Mouse (Mus musculus) cerebellum, adult 2 months (tissue): ENCODE results near the gene Peak1. TPM values are rescaled to one million over a fixed set of nuclear protein-coding genes. Genes with fewer than 3 reads are reported as not detected.
"Not testable (repeated sequence)": the region's sequence is repeated elsewhere in the genome, so short reads cannot be mapped to it uniquely, and the experiment has no call there.

ENCODE experiments used
- DNase-seq, 2 experiments: peaks; one replicate each; pipeline ENCODE4 v3.0.0; 2021
- H3K27ac ChIP-seq: fragments of 200-500 bp; 2 replicates; pipeline ENCODE4 v1.5.1; 2012; ENCODE audit warnings: low read length, control low read depth, inconsistent platforms; ENCODE audit not compliant: insufficient read depth
- H3K27me3 ChIP-seq: fragments of 200-500 bp; 2 replicates; pipeline ENCODE4 v1.6.1; 2012; ENCODE audit warnings: inconsistent platforms, mild to moderate bottlenecking, low read length, moderate library complexity; ENCODE audit not compliant: control insufficient read depth, insufficient read depth
- H3K4me1 ChIP-seq: fragments of 200-500 bp; 2 replicates; pipeline ENCODE4 v1.6.1; 2011; ENCODE audit warnings: low read length; ENCODE audit not compliant: control insufficient read depth, insufficient read depth
- H3K4me3 ChIP-seq: fragments of 200-500 bp; replicated peaks from 2 replicates; pipeline ENCODE3; 2011; ENCODE audit warnings: mild to moderate bottlenecking, low read depth, low read length, control low read depth; ENCODE audit not compliant: insufficient read depth
- CTCF ChIP-seq: fragments of 200-500 bp; IDR thresholded peaks from 2 replicates; pipeline ENCODE4 v1.5.1; 2011; ENCODE audit warnings: low read depth, mild to moderate bottlenecking, control low read depth, low read length, moderate library complexity, borderline replicate concordance; ENCODE audit not compliant: insufficient read depth
- POLR2A ChIP-seq: fragments of 200-500 bp; IDR thresholded peaks from 2 replicates; pipeline ENCODE4 v1.6.1; 2011; ENCODE audit warnings: low read length, control low read depth, borderline replicate concordance; ENCODE audit not compliant: insufficient read depth
- WGBS: fragments of 180-500 bp; shearing (Covaris S2); methylation state at CpG from one replicate; pipeline ENCODE4 v1.1.7; 2018; 5-methylcytosine and 5-hydroxymethylcytosine counted together
- polyA plus RNA-seq: library from polyadenylated mRNA; depleted of rRNA; stranded (reverse); fragments of >200 nt; gene quantifications from 2 replicates; pipeline ENCODE4 v1.2.3, GENCODE M21; 2012

Peak1 gene
- polyA plus RNA-seq, 1 experiment = 29.8 TPM

DNA sequence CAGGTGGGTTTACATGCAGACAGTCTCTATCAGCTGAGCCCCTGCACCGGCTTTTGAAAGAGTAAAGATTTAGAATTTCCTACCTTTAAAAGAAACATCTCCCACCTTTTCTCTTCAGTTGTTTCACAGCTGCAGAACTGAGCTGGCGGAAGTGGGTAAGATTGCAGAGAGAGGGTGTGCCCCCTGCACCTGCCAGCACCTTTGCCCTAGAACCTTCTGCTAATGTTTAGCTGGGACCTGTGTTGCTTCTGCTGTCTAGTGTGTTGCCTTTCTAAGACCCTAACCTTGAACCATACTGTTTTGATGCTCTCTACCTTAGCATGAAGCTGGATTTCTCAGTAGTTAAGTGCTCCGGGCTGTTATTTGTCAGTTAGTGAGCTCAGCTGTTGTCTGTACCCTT is 38.6 kb upstream of the Peak1 start:
- Histone ChIP-seq H3K27me3 (no peaks in the 10 kb centered on the region), H3K4me1 (no peaks in the 10 kb centered on the region; the same call in 1 of the 2 replicates), H3K4me3 (no peak overlapping the region), H3K27ac (no peak overlapping the region)
- no peak for DNase-seq
- 93% methylated on average over 3 of the region's 3 CpGs for WGBS
- TF ChIP-seq CTCF (no peak), POLR2A (no peak)

GRCm38 (mm10) chr9:56453038-56453815 is 35.4 kb upstream of the Peak1 start:
- WGBS = 96% methylated on average over 2 of the region's 2 CpGs
- no peak for DNase-seq
- H3K27ac ChIP-seq = no peak overlapping the region
- H3K4me1 ChIP-seq = no peaks in the 10 kb centered on the region; the same call in 1 of the 2 replicates
- TF ChIP-seq POLR2A (no peak), CTCF (no peak)
- no peak overlapping the region for H3K4me3 ChIP-seq
- no peaks in the 10 kb centered on the region for H3K27me3 ChIP-seq

- TF ChIP-seq POLR2A = no peak
- TF ChIP-seq CTCF = no peak
- DNase-seq = peak in 1 of 2 experiments; percentile 60
- WGBS = 50% methylated on average over 6 of the region's 6 CpGs
- Histone ChIP-seq H3K4me3 (no peak overlapping the region), H3K4me1 (no peaks in the 10 kb centered on the region; the same call in 1 of the 2 replicates), H3K27ac (no peak overlapping the region), H3K27me3 (no peaks in the 10 kb centered on the region)
Measured at GRCm38 (mm10) chr9:56451570-56451969, 33.7 kb upstream of the Peak1 start.

- Histone ChIP-seq H3K27me3 (no peaks in the 10 kb centered on the region), H3K4me1 (peaks cover 4% of the 10 kb centered on the region; the same call in 1 of the 2 replicates), H3K27ac (no peak overlapping the region), H3K4me3 (no peak overlapping the region)
- TF ChIP-seq CTCF (no peak), POLR2A (no peak)
- DNase-seq = no peak
- 54% methylated on average over 7 of the region's 7 CpGs for WGBS
Measured at GRCm38 (mm10) chr9:56439699-56440098, 21.8 kb upstream of the Peak1 start.

- H3K4me1 ChIP-seq, H3K27ac ChIP-seq, DNase-seq, H3K27me3 ChIP-seq, H3K4me3 ChIP-seq: not testable (repeated sequence)
- WGBS = 91% methylated on average over 26 of the region's 29 CpGs
Measured at GRCm38 (mm10) chr9:56437300-56437892, 19.5 kb upstream of the Peak1 start.

GRCm38 (mm10) chr9:56435821-56436526 is 18.1 kb upstream of the Peak1 start:
- 9% methylated on average over 5 of the region's 5 CpGs for WGBS
- peak; percentile 53 to 75 for DNase-seq
- TF ChIP-seq CTCF (no peak), POLR2A (no peak)
- Histone ChIP-seq H3K27ac (peak overlapping the region; percentile 12; the same call in 1 of the 2 replicates), H3K4me3 (no peak overlapping the region), H3K4me1 (peaks cover 4% of the 10 kb centered on the region; the same call in 1 of the 2 replicates), H3K27me3 (no peaks in the 10 kb centered on the region)

DNA sequence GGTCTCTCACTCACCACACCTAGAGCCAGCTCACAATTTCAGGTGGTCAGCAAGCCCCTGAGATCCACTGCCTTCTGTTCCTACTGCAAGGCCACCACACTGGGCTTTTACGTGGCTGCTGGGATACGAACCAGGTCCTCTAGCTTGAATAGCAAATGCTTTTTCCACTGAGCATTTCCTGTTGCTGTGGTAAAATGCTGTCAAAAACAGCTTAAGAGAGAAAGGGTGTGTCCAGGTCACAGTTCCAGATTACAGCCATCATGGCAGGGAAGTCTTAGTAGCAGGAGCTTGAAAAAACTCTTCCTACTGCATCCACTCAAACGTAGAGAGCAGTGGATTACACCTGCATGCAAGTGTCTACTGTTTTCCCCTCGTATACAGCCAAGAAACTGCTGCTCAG is 7.0 kb upstream of the Peak1 start:
- H3K4me3 ChIP-seq = no peak overlapping the region
- 63% methylated on average over 4 of the region's 4 CpGs for WGBS
- no peak overlapping the region for H3K27ac ChIP-seq
- DNase-seq = no peak
- no peaks in the 10 kb centered on the region for H3K27me3 ChIP-seq
- H3K4me1 ChIP-seq = peaks cover 13% of the 10 kb centered on the region; the same call in 1 of the 2 replicates
- TF ChIP-seq POLR2A = no peak
- no peak for TF ChIP-seq CTCF
